Mouse (Mus musculus): Measurements from ENCODE around the gene Smarcc2. TPM values are rescaled to one million over a fixed set of nuclear protein-coding genes. Genes with fewer than 3 reads are reported as not detected.

Gene Smarcc2
- polyA plus RNA-seq, 1 experiment from 2014 or later, result 28.9 TPM

DNA sequence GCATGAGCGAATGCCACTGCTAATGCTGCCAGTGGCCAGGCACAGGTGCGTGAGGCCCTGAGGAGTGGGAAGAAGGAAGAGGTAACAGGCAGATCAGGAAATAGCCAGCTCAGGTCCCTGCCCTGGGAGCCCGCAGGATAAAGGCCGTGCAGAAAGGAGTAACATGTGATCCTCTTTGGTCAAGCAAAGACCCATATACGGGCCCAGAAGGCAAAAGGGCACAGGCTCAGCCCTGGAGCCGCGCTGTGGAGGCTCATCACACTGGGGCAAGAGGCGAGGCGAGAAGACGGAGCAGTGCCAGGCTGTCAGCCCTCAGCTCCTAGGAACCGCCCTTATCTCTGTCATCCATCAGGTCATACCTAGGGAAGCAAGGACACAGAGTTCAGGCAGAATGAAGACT, 51.3 kb downstream of the Smarcc2 start:
- Histone ChIP-seq H3K4me2 (replicated peaks; ENCODE audit: low read depth, low read length) (no peak overlapping the region), H3K4me3 (ENCODE audit: low read depth, low read length) (no peak overlapping the region), H3K36me3 (ENCODE audit: insufficient read depth, low read length) (peaks cover 34% of the 10 kb centered on the region), H3K9me3 (ENCODE audit: low read length) (no peaks in the 10 kb centered on the region), H3K27ac (ENCODE audit: low read length) (no peak overlapping the region), H3K9ac (replicated peaks; ENCODE audit: low read depth) (no peak overlapping the region; the same call in 1 of the 2 replicates), H3K4me1 (ENCODE audit: insufficient read depth, low read depth, low read length) (0 out of 2 replicates have a peak, but pooled peaks cover 3% of the 10 kb centered on the region), H3K27me3 (replicated peaks; ENCODE audit: insufficient read depth, low read length) (no peaks in the 10 kb centered on the region)
- DNase-seq (ENCODE audit: low spot score) (no peak), ATAC-seq (no peak)
- WGBS, result 74% methylated on average over 11 of the region's 11 CpGs
- no peak for TF ChIP-seq EP300 (IDR thresholded peaks at IDR 0.05)
- TF ChIP-seq CTCF (IDR thresholded peaks at IDR 0.05), result no peak

DNA sequence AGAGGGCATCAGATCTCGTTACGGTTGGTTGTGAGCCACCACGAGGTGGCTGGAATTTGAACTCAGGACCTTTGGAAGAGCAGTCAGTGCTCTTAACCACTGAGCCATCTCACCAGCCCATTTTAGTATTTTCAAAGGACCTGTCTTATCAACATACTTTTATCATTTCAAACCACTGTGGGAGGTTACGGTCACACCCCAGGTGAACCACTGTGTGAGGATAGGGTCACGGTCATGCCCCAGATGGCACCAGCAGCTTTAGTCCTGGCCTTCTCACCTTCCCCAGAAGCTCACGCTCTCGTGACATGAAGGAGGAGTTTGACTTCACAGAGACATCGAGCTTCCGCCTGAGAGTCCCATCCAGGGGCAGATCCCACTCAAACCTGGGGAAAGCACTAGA, 52.1 kb downstream of the Smarcc2 start:
- Histone ChIP-seq H3K9me3 (ENCODE audit: low read length) (no peaks in the 10 kb centered on the region), H3K9ac (replicated peaks; ENCODE audit: low read depth) (no peak overlapping the region), H3K27ac (ENCODE audit: low read length) (no peak overlapping the region), H3K4me3 (ENCODE audit: low read depth, low read length) (no peak overlapping the region), H3K36me3 (ENCODE audit: insufficient read depth, low read length) (peaks cover 43% of the 10 kb centered on the region), H3K4me1 (ENCODE audit: insufficient read depth, low read depth, low read length) (0 out of 2 replicates have a peak, but pooled peaks cover 3% of the 10 kb centered on the region), H3K27me3 (replicated peaks; ENCODE audit: insufficient read depth, low read length) (no peaks in the 10 kb centered on the region), H3K4me2 (replicated peaks; ENCODE audit: low read depth, low read length) (no peak overlapping the region)
- WGBS, result 86% methylated on average over 9 of the region's 9 CpGs
- TF ChIP-seq EP300 (IDR thresholded peaks at IDR 0.05) (no peak), CTCF (IDR thresholded peaks at IDR 0.05) (no peak)
- DNase-seq (ENCODE audit: low spot score) (no peak), ATAC-seq (no peak)

DNA sequence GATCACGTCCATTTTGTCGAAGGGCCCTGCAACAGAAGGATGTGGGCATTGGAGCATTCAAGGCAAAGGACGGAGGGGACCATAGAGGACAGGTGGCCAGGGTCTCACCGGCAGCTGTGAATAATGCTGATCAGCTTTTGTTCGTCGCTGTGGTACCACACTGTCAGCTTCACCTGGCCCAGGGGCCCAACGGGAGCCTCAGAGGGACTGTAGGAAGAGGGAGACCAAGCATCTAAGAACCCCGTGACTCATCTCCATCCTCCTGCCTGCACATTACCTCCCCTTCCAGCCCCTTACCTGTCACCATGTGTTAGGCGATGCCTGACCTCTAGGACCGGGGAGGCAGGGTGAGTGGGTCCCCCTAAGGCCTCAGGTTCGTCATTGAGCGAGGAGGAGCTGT, 52.7 kb downstream of the Smarcc2 start:
- H3K4me3 ChIP-seq (ENCODE audit: low read depth, low read length), result no peak overlapping the region
- 82% methylated on average over 12 of the region's 12 CpGs for WGBS

DNA sequence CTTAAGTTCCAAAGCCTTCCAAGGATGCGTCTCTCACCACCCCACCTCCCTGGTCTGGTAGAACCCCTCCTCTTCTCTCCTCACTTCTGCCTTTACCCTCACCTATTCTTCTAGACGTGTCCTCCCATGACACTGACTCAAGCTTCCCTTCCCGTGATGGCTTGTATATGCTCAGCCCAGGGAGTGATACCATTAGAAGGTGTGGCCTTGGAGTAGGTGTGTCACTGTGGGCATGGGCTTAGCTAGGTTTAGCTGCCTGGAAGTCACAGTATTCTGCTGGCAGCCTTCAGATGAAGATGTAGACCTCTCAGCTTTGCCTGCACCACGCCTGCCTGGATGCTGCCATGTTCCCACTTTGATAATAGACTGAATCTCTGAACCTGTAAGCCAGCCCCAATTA, 56.0 kb downstream of the Smarcc2 start:
- no peak for TF ChIP-seq EP300 (IDR thresholded peaks at IDR 0.05)
- no peak for TF ChIP-seq CTCF (IDR thresholded peaks at IDR 0.05)
- H3K36me3 ChIP-seq (ENCODE audit: insufficient read depth, low read length), result peaks cover 52% of the 10 kb centered on the region

More for the DNA sequence above, 52.7 kb downstream of the Smarcc2 start:
- no peak for TF ChIP-seq EP300 (IDR thresholded peaks at IDR 0.05)
- TF ChIP-seq CTCF (IDR thresholded peaks at IDR 0.05), result no peak
- Histone ChIP-seq H3K9me3 (ENCODE audit: low read length) (no peaks in the 10 kb centered on the region), H3K9ac (replicated peaks; ENCODE audit: low read depth) (no peak overlapping the region), H3K27me3 (replicated peaks; ENCODE audit: insufficient read depth, low read length) (no peaks in the 10 kb centered on the region), H3K4me2 (replicated peaks; ENCODE audit: low read depth, low read length) (no peak overlapping the region), H3K4me1 (ENCODE audit: insufficient read depth, low read depth, low read length) (0 out of 2 replicates have a peak, but pooled peaks cover 3% of the 10 kb centered on the region), H3K36me3 (ENCODE audit: insufficient read depth, low read length) (peaks cover 45% of the 10 kb centered on the region), H3K27ac (ENCODE audit: low read length) (no peak overlapping the region)
- ATAC-seq, result no peak
- no peak for DNase-seq (ENCODE audit: low spot score)

DNA sequence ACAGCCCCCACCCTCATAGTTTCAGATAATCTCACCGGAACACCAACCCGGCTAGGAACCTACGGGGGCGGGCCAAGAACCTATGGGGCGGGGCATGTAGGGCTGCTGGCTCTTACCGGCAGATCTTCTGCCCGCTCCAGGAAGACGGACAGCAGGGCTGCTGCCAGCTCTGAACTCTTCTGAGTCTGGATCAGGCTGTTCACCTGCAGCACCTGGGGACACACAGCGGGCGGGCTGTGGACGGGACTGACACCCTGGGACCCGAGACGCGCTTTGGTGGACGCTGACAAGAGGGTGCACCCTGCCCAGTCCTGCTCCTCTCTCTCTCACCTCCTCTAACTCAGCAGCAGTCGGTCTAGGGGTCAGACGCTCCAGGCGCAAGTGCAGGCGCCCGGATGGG, 57.0 kb downstream of the Smarcc2 start:
- WGBS, result 49% methylated on average over 20 of the region's 20 CpGs
- Histone ChIP-seq H3K4me2 (replicated peaks; ENCODE audit: low read depth, low read length) (no peak overlapping the region), H3K27ac (ENCODE audit: low read length) (no peak overlapping the region), H3K36me3 (ENCODE audit: insufficient read depth, low read length) (peaks cover 51% of the 10 kb centered on the region), H3K4me3 (ENCODE audit: low read depth, low read length) (no peak overlapping the region), H3K9ac (replicated peaks; ENCODE audit: low read depth) (no peak overlapping the region), H3K4me1 (ENCODE audit: insufficient read depth, low read depth, low read length) (no peaks in the 10 kb centered on the region), H3K27me3 (replicated peaks; ENCODE audit: insufficient read depth, low read length) (no peaks in the 10 kb centered on the region), H3K9me3 (ENCODE audit: low read length) (no peaks in the 10 kb centered on the region)
- ATAC-seq (no peak), DNase-seq (ENCODE audit: low spot score) (no peak)
- TF ChIP-seq CTCF (IDR thresholded peaks at IDR 0.05) (no peak), EP300 (IDR thresholded peaks at IDR 0.05) (no peak)

More for the DNA sequence above, 56.0 kb downstream of the Smarcc2 start:
- Histone ChIP-seq H3K4me2 (replicated peaks; ENCODE audit: low read depth, low read length) (no peak overlapping the region), H3K27ac (ENCODE audit: low read length) (no peak overlapping the region), H3K9ac (replicated peaks; ENCODE audit: low read depth) (no peak overlapping the region), H3K4me1 (ENCODE audit: insufficient read depth, low read depth, low read length) (no peaks in the 10 kb centered on the region), H3K4me3 (ENCODE audit: low read depth, low read length) (no peak overlapping the region), H3K9me3 (ENCODE audit: low read length) (no peaks in the 10 kb centered on the region), H3K27me3 (replicated peaks; ENCODE audit: insufficient read depth, low read length) (no peaks in the 10 kb centered on the region)
- no peak for DNase-seq (ENCODE audit: low spot score)
- WGBS, result 84% methylated on average over 4 of the region's 4 CpGs
- ATAC-seq, result no peak

DNA sequence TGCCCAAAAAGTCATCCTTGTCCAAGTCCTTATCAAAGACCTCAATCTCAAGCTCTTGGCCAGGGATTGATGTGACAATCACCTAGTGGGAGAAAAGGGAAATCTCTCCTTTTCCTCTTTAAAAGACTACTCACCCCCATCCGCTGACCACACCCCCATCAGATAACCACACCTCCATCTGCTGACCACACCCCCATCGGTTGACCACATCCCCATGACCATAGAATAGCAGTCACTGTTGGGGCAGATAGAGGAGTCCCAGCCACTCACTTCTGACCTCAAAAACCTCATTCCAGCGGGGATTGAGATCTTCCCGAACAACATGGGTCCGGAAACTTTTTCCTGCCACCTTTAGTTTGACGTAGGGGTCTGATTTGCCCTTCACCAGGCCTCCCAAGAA, 57.6 kb downstream of the Smarcc2 start:
- Histone ChIP-seq H3K36me3 (ENCODE audit: insufficient read depth, low read length) (peaks cover 49% of the 10 kb centered on the region), H3K4me2 (replicated peaks; ENCODE audit: low read depth, low read length) (no peak overlapping the region), H3K4me3 (ENCODE audit: low read depth, low read length) (no peak overlapping the region), H3K27me3 (replicated peaks; ENCODE audit: insufficient read depth, low read length) (no peaks in the 10 kb centered on the region), H3K9me3 (ENCODE audit: low read length) (no peaks in the 10 kb centered on the region), H3K9ac (replicated peaks; ENCODE audit: low read depth) (no peak overlapping the region), H3K27ac (ENCODE audit: low read length) (no peak overlapping the region), H3K4me1 (ENCODE audit: insufficient read depth, low read depth, low read length) (no peaks in the 10 kb centered on the region)
- WGBS, result 40% methylated on average over 6 of the region's 6 CpGs
- TF ChIP-seq EP300 (IDR thresholded peaks at IDR 0.05), result no peak
- no peak for TF ChIP-seq CTCF (IDR thresholded peaks at IDR 0.05)
- DNase-seq (ENCODE audit: low spot score), result peak; percentile 37
- peak; percentile 53; the same call in 1 of the 2 replicates for ATAC-seq

DNA sequence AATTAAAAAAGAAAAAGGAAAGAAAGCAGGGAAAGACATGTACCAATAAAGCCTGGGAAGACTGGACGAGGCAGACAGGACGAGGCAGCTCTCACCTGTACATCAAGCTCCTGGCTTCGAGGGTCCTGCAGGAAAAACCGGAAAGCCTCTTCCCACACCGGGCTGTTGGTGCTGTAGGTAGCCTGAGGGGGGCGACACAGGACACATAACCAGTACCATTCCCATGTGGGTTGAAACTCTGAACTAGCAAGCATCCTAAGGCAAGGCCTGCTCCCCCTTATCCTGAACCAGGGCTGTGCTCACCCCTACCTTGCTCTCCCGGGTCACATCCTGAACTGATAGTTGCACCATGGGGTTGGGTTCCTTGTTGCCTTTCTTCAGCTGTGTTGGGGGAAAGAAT, 59.8 kb downstream of the Smarcc2 start:
- no peaks in the 10 kb centered on the region for H3K4me1 ChIP-seq (ENCODE audit: insufficient read depth, low read depth, low read length)
- DNase-seq (ENCODE audit: low spot score) (peak; percentile 75), ATAC-seq (peak; percentile 66)
- H3K36me3 ChIP-seq (ENCODE audit: insufficient read depth, low read length), result peaks cover 35% of the 10 kb centered on the region
- no peak overlapping the region for H3K4me3 ChIP-seq (ENCODE audit: low read depth, low read length)
- WGBS, result 72% methylated on average over 7 of the region's 7 CpGs
- no peak overlapping the region for H3K4me2 ChIP-seq (replicated peaks; ENCODE audit: low read depth, low read length)
- TF ChIP-seq EP300 (IDR thresholded peaks at IDR 0.05) (no peak), CTCF (IDR thresholded peaks at IDR 0.05) (peak; percentile 74)
- H3K27me3 ChIP-seq (replicated peaks; ENCODE audit: insufficient read depth, low read length), result no peaks in the 10 kb centered on the region
- H3K9ac ChIP-seq (replicated peaks; ENCODE audit: low read depth), result no peak overlapping the region
- H3K9me3 ChIP-seq (ENCODE audit: low read length), result no peaks in the 10 kb centered on the region
- H3K27ac ChIP-seq (ENCODE audit: low read length), result no peak overlapping the region
